Mouse (Mus musculus) neural tube, embryonic 11.5 days (tissue): ENCODE data around the gene Nfe2l1. TPM values are rescaled to one million over a fixed set of nuclear protein-coding genes. Genes with fewer than 3 reads are reported as not detected.

Experiments
- ATAC-seq: fragments of 200-750 bp; cut with Nextera tagmentation; 2 replicates; pipeline ENCODE4 v1.8.0; 2017; ENCODE audit warnings: moderate number of reproducible peaks, mild to moderate bottlenecking, moderate TSS enrichment, moderate library complexity; ENCODE audit not compliant: insufficient read depth, low FRiP score, low TSS enrichment
- DNase-seq: peaks from one replicate; pipeline ENCODE4 v3.0.0-alpha.2; 2015; ENCODE audit warnings: low spot score
- H3K27ac ChIP-seq: fragments of 300-500 bp; sonication (generic); 2 replicates; pipeline ENCODE4 v1.5.1; 2014; ENCODE audit warnings: low read depth, mild to moderate bottlenecking, low read length
- H3K27me3 ChIP-seq: fragments of 300-500 bp; sonication (generic); 2 replicates; pipeline ENCODE4 v1.6.1; 2014; ENCODE audit warnings: mild to moderate bottlenecking, low read length, mixed read lengths; ENCODE audit not compliant: control insufficient read depth, insufficient read depth
- H3K36me3 ChIP-seq: fragments of 300-500 bp; sonication (generic); 2 replicates; pipeline ENCODE4 v1.6.1; 2014; ENCODE audit warnings: mild to moderate bottlenecking, low read length, moderate library complexity, mixed read lengths; ENCODE audit not compliant: control insufficient read depth, insufficient read depth
- H3K4me1 ChIP-seq: fragments of 300-500 bp; sonication (generic); 2 replicates; pipeline ENCODE4 v1.6.1; 2014; ENCODE audit warnings: low read length, mixed read lengths; ENCODE audit not compliant: control insufficient read depth, insufficient read depth
- H3K4me2 ChIP-seq: fragments of 300-500 bp; sonication (generic); 2 replicates; pipeline ENCODE4 v1.6.1; 2014; ENCODE audit warnings: low read depth, mild to moderate bottlenecking, moderate library complexity
- H3K4me3 ChIP-seq: fragments of 300-500 bp; sonication (generic); 2 replicates; pipeline ENCODE4 v1.5.1; 2014; ENCODE audit warnings: low read depth, low read length
- H3K9ac ChIP-seq: fragments of 300-500 bp; sonication (generic); 2 replicates; pipeline ENCODE4 v1.6.1; 2014; ENCODE audit warnings: mild to moderate bottlenecking, low read length
- H3K9me3 ChIP-seq: fragments of 300-500 bp; sonication (generic); 2 replicates; pipeline ENCODE4 v1.6.1; 2016; ENCODE audit warnings: low read length; ENCODE audit not compliant: control insufficient read depth
- WGBS: fragments of 180-500 bp; shearing (Covaris S2); extraction: QIAGEN DNeasy Blood & Tissue Kit; methylation state at CpG from one replicate; pipeline ENCODE4 v1.1.7; 2014; 5-methylcytosine and 5-hydroxymethylcytosine counted together
- polyA plus RNA-seq: library from polyadenylated mRNA; unstranded; fragments of >200 nt; fragmentation: Nextera tagmentation; extraction: Ambion mirVana; gene quantifications from 2 replicates; pipeline ENCODE4 v1.2.1, GENCODE M21; 2014

Gene Nfe2l1
- polyA plus RNA-seq, 1 experiment from 2014 or later, result 46.8 TPM

- WGBS, result 73% methylated on average over 4 of the region's 4 CpGs
Observed at GRCm38 (mm10) chr11:96838341-96838740, 8.6 kb upstream of the Nfe2l1 start.

GRCm38 (mm10) chr11:96837298-96837697 is 7.5 kb upstream of the Nfe2l1 start:
- Histone ChIP-seq H3K9me3 (no peaks in the 10 kb centered on the region), H3K9ac (no peak overlapping the region), H3K27ac (no peak overlapping the region), H3K36me3 (no peaks in the 10 kb centered on the region; the same call in 1 of the 2 replicates), H3K4me2 (no peak overlapping the region), H3K27me3 (no peaks in the 10 kb centered on the region), H3K4me3 (no peak overlapping the region), H3K4me1 (no peaks in the 10 kb centered on the region)
- WGBS, result 30% methylated on average over 9 of the region's 9 CpGs
- no peak for DNase-seq
- ATAC-seq, result no peak

More at GRCm38 (mm10) chr11:96838341-96838740, 8.6 kb upstream of the Nfe2l1 start:
- Histone ChIP-seq H3K4me2 (no peak overlapping the region), H3K27me3 (no peaks in the 10 kb centered on the region), H3K4me1 (no peaks in the 10 kb centered on the region), H3K4me3 (no peak overlapping the region), H3K9me3 (no peaks in the 10 kb centered on the region), H3K27ac (no peak overlapping the region), H3K36me3 (no peaks in the 10 kb centered on the region; the same call in 1 of the 2 replicates), H3K9ac (no peak overlapping the region)
- ATAC-seq (no peak), DNase-seq (no peak)

GRCm38 (mm10) chr11:96834127-96834526 is 4.4 kb upstream of the Nfe2l1 start:
- ATAC-seq, result no peak
- WGBS, result 100% methylated on average over 1 of the region's 1 CpGs

GRCm38 (mm10) chr11:96832973-96833372 is 3.2 kb upstream of the Nfe2l1 start:
- no peak overlapping the region for H3K9ac ChIP-seq
- no peak overlapping the region for H3K4me3 ChIP-seq
- ATAC-seq (no peak), DNase-seq (no peak)
- H3K36me3 ChIP-seq, result no peaks in the 10 kb centered on the region; the same call in 1 of the 2 replicates
- H3K27me3 ChIP-seq, result no peaks in the 10 kb centered on the region
- no peak overlapping the region for H3K4me2 ChIP-seq
- no peak overlapping the region for H3K27ac ChIP-seq
- no peaks in the 10 kb centered on the region for H3K9me3 ChIP-seq
- WGBS, result 68% methylated on average over 2 of the region's 2 CpGs
- peaks cover 11% of the 10 kb centered on the region for H3K4me1 ChIP-seq

More at GRCm38 (mm10) chr11:96834127-96834526, 4.4 kb upstream of the Nfe2l1 start:
- Histone ChIP-seq H3K27me3 (no peaks in the 10 kb centered on the region), H3K4me3 (no peak overlapping the region), H3K4me1 (no peaks in the 10 kb centered on the region; the same call in 1 of the 2 replicates), H3K36me3 (no peaks in the 10 kb centered on the region; the same call in 1 of the 2 replicates), H3K9ac (no peak overlapping the region), H3K4me2 (no peak overlapping the region), H3K9me3 (no peaks in the 10 kb centered on the region), H3K27ac (no peak overlapping the region)
- DNase-seq, result no peak

- ATAC-seq, result no peak
- H3K9ac ChIP-seq, result no peak overlapping the region
Observed at GRCm38 (mm10) chr11:96832541-96832940, 2.8 kb upstream of the Nfe2l1 start.

GRCm38 (mm10) chr11:96831516-96831915 is 1.7 kb upstream of the Nfe2l1 start:
- no peaks in the 10 kb centered on the region for H3K27me3 ChIP-seq
- H3K9me3 ChIP-seq, result no peaks in the 10 kb centered on the region
- H3K9ac ChIP-seq, result no peak overlapping the region
- H3K36me3 ChIP-seq, result no peaks in the 10 kb centered on the region; the same call in 1 of the 2 replicates
- H3K27ac ChIP-seq, result no peak overlapping the region
- ATAC-seq (no peak), DNase-seq (no peak)
- WGBS, result 74% methylated on average over 4 of the region's 4 CpGs
- no peak overlapping the region for H3K4me2 ChIP-seq
- no peak overlapping the region for H3K4me3 ChIP-seq
- peaks cover 12% of the 10 kb centered on the region for H3K4me1 ChIP-seq

More at GRCm38 (mm10) chr11:96832541-96832940, 2.8 kb upstream of the Nfe2l1 start:
- WGBS, result 94% methylated on average over 3 of the region's 3 CpGs
- Histone ChIP-seq H3K4me1 (peaks cover 11% of the 10 kb centered on the region), H3K36me3 (no peaks in the 10 kb centered on the region; the same call in 1 of the 2 replicates), H3K27me3 (no peaks in the 10 kb centered on the region), H3K27ac (no peak overlapping the region), H3K4me3 (no peak overlapping the region), H3K4me2 (no peak overlapping the region), H3K9me3 (no peaks in the 10 kb centered on the region)
- DNase-seq, result no peak

GRCm38 (mm10) chr11:96830539-96831216 is 910 bp upstream of the Nfe2l1 start:
- Histone ChIP-seq H3K4me3 (peak overlapping the region; percentile 88), H3K27me3 (no peaks in the 10 kb centered on the region), H3K4me1 (peaks cover 20% of the 10 kb centered on the region), H3K9ac (peak overlapping the region; percentile 67), H3K27ac (peak overlapping the region; percentile 96), H3K9me3 (no peaks in the 10 kb centered on the region), H3K4me2 (peak overlapping the region; percentile 51), H3K36me3 (no peaks in the 10 kb centered on the region; the same call in 1 of the 2 replicates)
- ATAC-seq (no peak), DNase-seq (no peak)
- WGBS, result 23% methylated on average over 13 of the region's 13 CpGs

GRCm38 (mm10) chr11:96829403-96829812 is 360 bp downstream of the Nfe2l1 start:
- peak; percentile 80 for DNase-seq
- H3K9me3 ChIP-seq, result no peaks in the 10 kb centered on the region
- no peaks in the 10 kb centered on the region for H3K27me3 ChIP-seq
- peak overlapping the region; percentile 96 for H3K27ac ChIP-seq
- 0% methylated on average over 32 of the region's 33 CpGs for WGBS
- peak overlapping the region; percentile 88 for H3K4me3 ChIP-seq
- H3K4me1 ChIP-seq, result peaks cover 33% of the 10 kb centered on the region
- H3K9ac ChIP-seq, result peak overlapping the region; percentile 86
- ATAC-seq, result peak; percentile 64
- peak overlapping the region; percentile 85 for H3K4me2 ChIP-seq
- no peaks in the 10 kb centered on the region; the same call in 1 of the 2 replicates for H3K36me3 ChIP-seq

GRCm38 (mm10) chr11:96828881-96829280 is 887 bp downstream of the Nfe2l1 start:
- WGBS, result 21% methylated on average over 10 of the region's 10 CpGs
- Histone ChIP-seq H3K4me1 (peaks cover 35% of the 10 kb centered on the region), H3K27me3 (no peaks in the 10 kb centered on the region), H3K27ac (peak overlapping the region; percentile 96; the same call in 1 of the 2 replicates), H3K9me3 (no peaks in the 10 kb centered on the region), H3K4me2 (peak overlapping the region; percentile 85), H3K36me3 (no peaks in the 10 kb centered on the region; the same call in 1 of the 2 replicates), H3K9ac (peak overlapping the region; percentile 86), H3K4me3 (peak overlapping the region; percentile 88)
- no peak for ATAC-seq
- no peak for DNase-seq
